Mouse (Mus musculus): Measurements from ENCODE around the gene Myo7a.

The Myo7a gene

GRCm38 (mm10) chr7:98103002-98103941 is 16.1 kb downstream of the Myo7a start:
- peak; percentile 58 to 70 for DNase-seq (ENCODE audit: low spot score in 2 of 2)

GRCm38 (mm10) chr7:98102488-98102887 is 16.8 kb downstream of the Myo7a start:
- no peak for DNase-seq (ENCODE audit: low spot score in 2 of 2)

GRCm38 (mm10) chr7:98097557-98097956 is 21.8 kb downstream of the Myo7a start:
- no peak for DNase-seq (ENCODE audit: low spot score in 2 of 2)

DNA sequence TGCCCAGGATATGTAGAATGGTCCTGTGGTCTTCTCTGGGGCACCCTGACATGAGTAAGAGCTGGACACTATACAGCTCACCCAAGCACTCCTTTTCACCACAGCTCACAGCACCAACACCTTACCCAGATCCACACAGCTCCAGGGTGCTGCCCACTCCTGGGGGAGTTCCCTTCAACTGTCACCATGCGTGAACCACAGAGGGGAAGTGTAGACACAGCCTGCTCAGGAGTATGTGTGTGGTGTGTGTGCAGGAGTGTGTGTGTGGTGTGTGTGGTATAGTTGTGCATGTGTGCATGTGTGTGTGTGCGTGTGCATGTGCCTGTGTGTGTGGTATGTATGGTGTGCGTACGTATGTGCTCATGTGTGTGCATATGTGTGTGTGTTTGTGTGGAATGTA is 23.5 kb downstream of the Myo7a start:
- no peak for DNase-seq (ENCODE audit: low spot score in 2 of 2)

DNA sequence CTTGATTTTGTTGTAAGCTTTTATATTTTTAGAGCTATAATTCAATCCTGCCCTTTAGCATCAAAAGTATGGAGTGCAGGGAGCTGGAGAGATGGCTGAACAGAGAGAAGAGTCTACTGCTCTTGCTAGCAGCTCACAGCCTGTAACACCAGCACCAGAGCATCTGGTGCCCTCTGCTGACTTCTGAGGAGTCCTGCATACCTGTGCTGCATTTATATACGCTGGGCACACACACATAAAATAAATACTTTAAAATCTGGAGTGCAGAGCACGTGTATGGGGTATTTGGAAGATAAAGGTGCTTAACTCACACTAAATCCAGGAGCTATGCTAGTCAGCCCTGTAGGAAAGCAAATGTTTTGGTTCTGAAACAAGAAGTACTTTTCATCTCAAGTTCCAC is 33.0 kb downstream of the Myo7a start:
- DNase-seq (ENCODE audit: low spot score in 2 of 2) = no peak

DNA sequence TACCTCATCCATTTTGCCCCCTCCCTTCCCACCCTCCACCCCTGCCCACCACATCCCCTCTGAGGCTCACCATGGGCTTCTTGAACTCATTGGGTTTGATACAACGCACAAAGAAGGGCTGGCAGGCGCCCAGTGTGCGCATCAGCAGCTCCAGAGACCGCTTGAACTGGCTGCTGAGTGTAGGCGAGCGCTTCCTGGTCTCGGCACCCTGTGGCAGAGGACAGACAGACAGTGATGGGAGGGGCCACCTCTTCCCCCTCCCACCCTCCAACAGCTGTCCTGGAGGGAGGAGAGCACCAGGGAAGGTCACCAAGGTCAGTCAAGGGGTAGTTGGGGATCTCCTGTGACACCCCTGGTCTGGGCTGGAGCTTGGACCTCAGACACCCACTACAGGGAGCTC is 34.0 kb downstream of the Myo7a start:
- no peak for DNase-seq (ENCODE audit: low spot score in 2 of 2)

GRCm38 (mm10) chr7:98084541-98085293 is 34.6 kb downstream of the Myo7a start:
- no peak for DNase-seq (ENCODE audit: low spot score in 2 of 2)

GRCm38 (mm10) chr7:98082376-98082775 is 36.9 kb downstream of the Myo7a start:
- no peak for DNase-seq (ENCODE audit: low spot score in 2 of 2)

DNA sequence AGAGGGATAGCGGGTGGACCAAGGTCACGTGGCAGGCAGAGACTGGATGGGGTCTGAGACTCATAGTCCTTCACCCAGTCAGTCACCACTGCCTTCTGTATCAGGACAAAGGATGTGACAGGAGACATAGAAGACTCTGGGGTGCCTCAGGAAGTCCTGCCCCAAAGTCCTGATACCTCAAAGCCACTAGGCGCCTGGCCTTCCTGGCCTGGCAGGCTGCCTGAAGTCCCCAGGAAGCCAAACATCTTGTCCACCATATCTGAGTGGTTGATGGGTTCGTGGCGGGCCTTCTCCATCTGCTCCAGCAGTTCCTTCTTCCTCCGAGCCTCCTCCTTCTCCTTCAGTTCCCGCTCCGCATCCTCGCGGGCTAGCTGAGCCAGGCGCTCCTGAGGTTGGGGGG is 41.9 kb downstream of the Myo7a start:
- DNase-seq (ENCODE audit: low spot score in 2 of 2) = no peak

GRCm38 (mm10) chr7:98071620-98072019 is 47.7 kb downstream of the Myo7a start:
- peak; percentile 63 to 79 for DNase-seq (ENCODE audit: low spot score in 2 of 2)

DNA sequence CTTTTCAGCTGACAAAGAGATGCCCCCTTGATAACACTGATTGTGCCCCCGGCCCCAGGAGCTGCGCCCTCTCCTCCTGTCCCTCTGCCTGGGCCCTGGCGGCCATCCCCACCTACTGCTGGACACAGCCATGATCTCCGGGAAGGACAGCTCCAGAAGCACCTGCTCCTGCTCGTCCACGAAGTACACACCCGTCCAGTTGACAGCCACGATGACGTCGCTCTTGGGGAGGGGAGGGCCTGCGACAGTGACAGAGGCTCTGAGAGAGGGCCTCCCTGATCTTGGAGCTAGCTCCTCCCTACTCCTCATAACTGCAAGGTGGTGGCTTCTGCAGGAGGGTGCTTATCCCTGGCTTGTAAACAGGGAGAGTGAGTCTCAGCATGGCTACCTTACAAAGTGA is 53.1 kb downstream of the Myo7a start:
- no peak for DNase-seq (ENCODE audit: low spot score in 2 of 2)

- no peak for DNase-seq (ENCODE audit: low spot score in 2 of 2)
Observed at GRCm38 (mm10) chr7:98054942-98055341, 64.4 kb downstream of the Myo7a start.

GRCm38 (mm10) chr7:98054461-98054860 is 64.9 kb downstream of the Myo7a start:
- DNase-seq (ENCODE audit: low spot score in 2 of 2) = no peak

- peak; percentile 20 to 21 for DNase-seq (ENCODE audit: low spot score in 2 of 2)
Observed at GRCm38 (mm10) chr7:98051980-98052379, 67.3 kb downstream of the Myo7a start.

DNA sequence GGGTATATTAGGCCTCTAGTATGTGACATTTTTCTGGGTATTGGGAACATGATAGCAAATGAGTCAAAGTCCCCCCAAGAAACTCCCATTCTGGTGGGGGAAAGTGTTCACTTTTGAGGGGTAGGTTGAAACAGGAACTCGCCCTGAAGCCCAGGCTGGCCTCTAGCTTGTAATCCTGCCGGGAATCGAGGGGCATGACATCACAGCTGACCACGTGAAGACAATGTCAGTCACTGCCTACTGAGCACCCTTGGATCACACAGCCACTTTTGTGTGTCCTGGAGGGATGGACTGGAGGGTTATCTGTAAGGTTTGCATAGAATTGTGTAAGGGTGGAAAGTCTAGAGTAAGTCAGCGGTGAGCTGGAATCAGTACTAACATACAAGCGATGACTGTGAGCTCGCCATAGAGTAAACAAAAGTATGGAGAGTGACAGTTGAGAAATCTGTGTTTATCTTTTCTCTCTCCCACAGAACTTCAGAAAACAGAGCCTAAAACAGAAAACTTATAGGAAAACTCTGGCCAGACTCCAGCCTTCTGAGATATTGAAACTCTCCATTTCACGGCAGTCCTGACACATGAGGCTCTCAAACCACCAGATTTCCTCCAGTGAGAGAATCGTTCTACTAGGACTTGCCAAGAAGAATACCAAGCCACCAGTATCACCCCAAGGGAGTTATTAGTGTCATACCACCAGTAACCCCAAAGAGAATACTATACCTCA is 71.1 kb downstream of the Myo7a start:
- DNase-seq (ENCODE audit: low spot score in 2 of 2) = no peak

DNA sequence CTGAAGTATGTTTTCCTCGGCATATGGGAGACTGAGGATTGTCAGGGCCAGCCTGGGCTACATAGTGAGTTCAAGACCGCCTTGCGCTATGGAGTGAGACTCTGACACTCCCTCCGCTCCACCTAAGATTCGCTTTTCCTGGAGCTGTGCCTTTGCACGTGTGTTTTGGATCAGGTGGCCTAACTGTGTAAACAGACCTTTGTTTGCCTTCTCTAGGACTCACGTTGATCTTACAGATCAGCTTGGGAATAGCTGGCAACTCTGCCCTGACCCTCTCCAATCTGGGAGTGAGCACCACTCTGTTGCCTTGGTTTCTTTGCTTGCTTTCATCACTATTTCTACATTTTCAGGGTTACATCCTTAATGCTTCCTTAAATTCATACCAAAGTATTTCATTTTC is 116.7 kb downstream of the Myo7a start:
- no peak for DNase-seq (ENCODE audit: low spot score in 2 of 2)

Measured in natural killer cell, adult 2 months (primary cell).